Mouse (Mus musculus) heart, embryonic 16.5 days (tissue): ENCODE results near the gene Gpr87. TPM values are rescaled to one million over a fixed set of nuclear protein-coding genes. Genes with fewer than 3 reads are reported as not detected.

ENCODE experiments used
- ATAC-seq: fragments of 200-750 bp; cut with Nextera tagmentation; replicated peaks from 2 replicates; pipeline ENCODE4 v1.8.0; 2017; ENCODE audit warnings: moderate number of reproducible peaks; ENCODE audit not compliant: insufficient read depth, low FRiP score; ENCODE audit errors: extremely low read depth
- H3K27ac ChIP-seq: fragments of 300-500 bp; sonication (generic); 2 replicates; pipeline ENCODE4 v1.5.1; 2014; ENCODE audit warnings: mild to moderate bottlenecking, low read length, control low read depth, moderate library complexity
- H3K27me3 ChIP-seq: fragments of 300-500 bp; sonication (generic); 2 replicates; pipeline ENCODE4 v1.6.1; 2014; ENCODE audit warnings: low read length, mixed read lengths; ENCODE audit not compliant: control insufficient read depth, insufficient read depth
- H3K36me3 ChIP-seq: fragments of 300-500 bp; sonication (generic); 2 replicates; pipeline ENCODE4 v1.6.1; 2014; ENCODE audit not compliant: control insufficient read depth, insufficient read depth
- H3K4me1 ChIP-seq: fragments of 300-500 bp; sonication (generic); 2 replicates; pipeline ENCODE4 v1.6.1; 2014; ENCODE audit warnings: low read length, mixed read lengths; ENCODE audit not compliant: control insufficient read depth, insufficient read depth
- H3K4me2 ChIP-seq: fragments of 300-500 bp; sonication (generic); 2 replicates; pipeline ENCODE4 v1.6.1; 2014; ENCODE audit warnings: low read depth, mild to moderate bottlenecking, control low read depth, low read length
- H3K4me3 ChIP-seq: fragments of 300-500 bp; sonication (generic); 2 replicates; pipeline ENCODE4 v1.5.1; 2014; ENCODE audit warnings: mild to moderate bottlenecking, control low read depth, low read length
- H3K9ac ChIP-seq: fragments of 300-500 bp; sonication (generic); 2 replicates; pipeline ENCODE4 v1.6.1; 2014; ENCODE audit warnings: low read length, control low read depth
- H3K9me3 ChIP-seq: fragments of 300-500 bp; sonication (generic); replicated peaks from 2 replicates; pipeline ENCODE4 v1.6.1; 2016; ENCODE audit warnings: low read length; ENCODE audit not compliant: control insufficient read depth
- WGBS: fragments of 180-500 bp; shearing (Covaris S2); extraction: QIAGEN DNeasy Blood & Tissue Kit; methylation state at CpG from one replicate; pipeline ENCODE4 v1.1.7; 2014; 5-methylcytosine and 5-hydroxymethylcytosine counted together
- polyA plus RNA-seq: library from polyadenylated mRNA; unstranded; fragments of >200 nt; fragmentation: Nextera tagmentation; extraction: Ambion mirVana; gene quantifications from 2 replicates; pipeline ENCODE4 v1.2.1, GENCODE M21; 2015

The Gpr87 gene
- polyA plus RNA-seq, 1 experiment from 2014 or later: 1.1 TPM

GRCm38 (mm10) chr3:59203802-59204520 lies 9.1 kb upstream of the Gpr87 start:
- Histone ChIP-seq H3K36me3 (no peaks in the 10 kb centered on the region), H3K4me1 (peaks cover 29% of the 10 kb centered on the region), H3K4me3 (no peak overlapping the region), H3K27ac (peak overlapping the region; percentile 56), H3K4me2 (no peak overlapping the region), H3K27me3 (no peaks in the 10 kb centered on the region), H3K9me3 (no peaks in the 10 kb centered on the region), H3K9ac (no peak overlapping the region)
- WGBS: 45% methylated on average over 8 of the region's 8 CpGs
- ATAC-seq: no peak

GRCm38 (mm10) chr3:59197329-59197948 lies 2.5 kb upstream of the Gpr87 start:
- Histone ChIP-seq H3K27ac (no peak overlapping the region), H3K36me3 (no peaks in the 10 kb centered on the region), H3K9ac (no peak overlapping the region), H3K4me3 (no peak overlapping the region), H3K4me1 (no peaks in the 10 kb centered on the region), H3K9me3 (no peaks in the 10 kb centered on the region), H3K4me2 (no peak overlapping the region), H3K27me3 (no peaks in the 10 kb centered on the region)
- WGBS: 67% methylated on average over 4 of the region's 4 CpGs
- ATAC-seq: no peak

GRCm38 (mm10) chr3:59194099-59194498 lies 805 bp downstream of the Gpr87 start:
- WGBS: 89% methylated on average over 7 of the region's 7 CpGs
- ATAC-seq: no peak
- H3K4me2 ChIP-seq: no peak overlapping the region
- H3K36me3 ChIP-seq: no peaks in the 10 kb centered on the region
- no peak overlapping the region for H3K27ac ChIP-seq
- H3K27me3 ChIP-seq: no peaks in the 10 kb centered on the region
- no peaks in the 10 kb centered on the region for H3K9me3 ChIP-seq
- no peaks in the 10 kb centered on the region for H3K4me1 ChIP-seq
- no peak overlapping the region for H3K4me3 ChIP-seq
- no peak overlapping the region for H3K9ac ChIP-seq

- Histone ChIP-seq H3K4me2 (no peak overlapping the region), H3K27me3 (no peaks in the 10 kb centered on the region), H3K27ac (no peak overlapping the region), H3K9ac (no peak overlapping the region), H3K4me1 (no peaks in the 10 kb centered on the region), H3K4me3 (no peak overlapping the region), H3K9me3 (no peaks in the 10 kb centered on the region), H3K36me3 (no peaks in the 10 kb centered on the region)
- WGBS: 96% methylated on average over 6 of the region's 6 CpGs
- no peak for ATAC-seq
Measured at GRCm38 (mm10) chr3:59191674-59192073, 3.2 kb downstream of the Gpr87 start.

- H3K36me3 ChIP-seq: no peaks in the 10 kb centered on the region
Measured at GRCm38 (mm10) chr3:59187336-59187735, 7.6 kb downstream of the Gpr87 start.

GRCm38 (mm10) chr3:59185662-59186061 lies 9.2 kb downstream of the Gpr87 start:
- ATAC-seq: no peak
- H3K9me3 ChIP-seq: no peaks in the 10 kb centered on the region
- no peak overlapping the region for H3K4me3 ChIP-seq

More at GRCm38 (mm10) chr3:59187336-59187735, 7.6 kb downstream of the Gpr87 start:
- no peaks in the 10 kb centered on the region for H3K27me3 ChIP-seq
- no peaks in the 10 kb centered on the region for H3K9me3 ChIP-seq
- H3K4me3 ChIP-seq: no peak overlapping the region
- WGBS: 62% methylated on average over 4 of the region's 4 CpGs
- no peak for ATAC-seq
- no peak overlapping the region for H3K9ac ChIP-seq
- H3K27ac ChIP-seq: no peak overlapping the region
- no peak overlapping the region for H3K4me2 ChIP-seq
- H3K4me1 ChIP-seq: no peaks in the 10 kb centered on the region

GRCm38 (mm10) chr3:59182129-59182528 lies 12.8 kb downstream of the Gpr87 start:
- Histone ChIP-seq H3K27me3 (no peaks in the 10 kb centered on the region), H3K4me2 (no peak overlapping the region), H3K27ac (no peak overlapping the region), H3K4me1 (peaks cover 8% of the 10 kb centered on the region), H3K4me3 (no peak overlapping the region), H3K9ac (no peak overlapping the region), H3K9me3 (no peaks in the 10 kb centered on the region), H3K36me3 (no peaks in the 10 kb centered on the region)
- ATAC-seq: no peak

More at GRCm38 (mm10) chr3:59185662-59186061, 9.2 kb downstream of the Gpr87 start:
- no peaks in the 10 kb centered on the region for H3K36me3 ChIP-seq
- H3K4me1 ChIP-seq: no peaks in the 10 kb centered on the region
- H3K27me3 ChIP-seq: no peaks in the 10 kb centered on the region
- 51% methylated on average over 4 of the region's 4 CpGs for WGBS
- H3K27ac ChIP-seq: no peak overlapping the region
- no peak overlapping the region for H3K9ac ChIP-seq
- H3K4me2 ChIP-seq: no peak overlapping the region

- Histone ChIP-seq H3K27me3 (no peaks in the 10 kb centered on the region), H3K4me1 (peaks cover 8% of the 10 kb centered on the region), H3K36me3 (no peaks in the 10 kb centered on the region), H3K27ac (no peak overlapping the region), H3K9ac (no peak overlapping the region), H3K9me3 (no peaks in the 10 kb centered on the region), H3K4me2 (no peak overlapping the region), H3K4me3 (no peak overlapping the region)
- 59% methylated on average over 5 of the region's 5 CpGs for WGBS
- no peak for ATAC-seq
Measured at GRCm38 (mm10) chr3:59181134-59181533, 13.8 kb downstream of the Gpr87 start.

- no peaks in the 10 kb centered on the region for H3K27me3 ChIP-seq
- no peaks in the 10 kb centered on the region for H3K36me3 ChIP-seq
- peaks cover 8% of the 10 kb centered on the region for H3K4me1 ChIP-seq
- no peak overlapping the region for H3K4me3 ChIP-seq
- ATAC-seq: no peak
- H3K9me3 ChIP-seq: no peaks in the 10 kb centered on the region
- no peak overlapping the region for H3K4me2 ChIP-seq
- WGBS: 61% methylated on average over 5 of the region's 5 CpGs
- H3K27ac ChIP-seq: no peak overlapping the region; the same call in 1 of the 2 replicates
- H3K9ac ChIP-seq: no peak overlapping the region
Measured at GRCm38 (mm10) chr3:59176871-59177270, 18.0 kb downstream of the Gpr87 start.
